Mouse (Mus musculus): Measurements from ENCODE around the gene Pnldc1.
"Not testable (repeated sequence)": the region's sequence is repeated elsewhere in the genome, so short reads cannot be mapped to it uniquely, and the experiment has no call there.

DNA sequence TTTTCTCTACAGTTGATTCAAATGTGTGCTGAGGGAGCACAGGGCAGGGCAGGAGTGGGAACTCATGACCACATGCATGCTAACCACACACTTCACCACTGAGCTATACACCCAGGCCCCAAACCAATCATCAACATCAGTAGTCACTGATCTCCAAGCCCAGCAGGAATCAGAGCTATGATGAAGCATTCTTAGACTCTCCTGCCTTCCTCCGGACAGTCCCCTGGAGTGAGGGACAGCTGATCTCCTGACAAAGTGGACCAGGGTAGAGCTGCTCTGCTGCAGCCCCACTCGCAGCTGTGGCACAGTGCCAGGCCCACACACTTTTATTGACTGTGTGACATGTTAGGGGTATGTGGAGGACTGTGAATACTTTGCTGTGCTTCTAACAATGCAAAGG is 49.3 kb upstream of the Pnldc1 start:
- TF ChIP-seq CTCF (IDR thresholded peaks at IDR 0.05; ENCODE audit: low read depth, low read length); POLR2A (IDR thresholded peaks at IDR 0.05; ENCODE audit: extremely low read depth, insufficient read depth, low read length): not testable (repeated sequence)
